Mouse (Mus musculus) NIH3T3 (cell line): ENCODE measurements around the gene Cyth2.

Experiments
- DNase-seq: peaks from one replicate; pipeline ENCODE4 v3.0.0-alpha.2; 2012; ENCODE audit warnings: low read depth

Cyth2 gene

GRCm38 (mm10) chr7:45812921-45813320, 1.5 kb downstream of the Cyth2 start:
- DNase-seq: no peak

DNA sequence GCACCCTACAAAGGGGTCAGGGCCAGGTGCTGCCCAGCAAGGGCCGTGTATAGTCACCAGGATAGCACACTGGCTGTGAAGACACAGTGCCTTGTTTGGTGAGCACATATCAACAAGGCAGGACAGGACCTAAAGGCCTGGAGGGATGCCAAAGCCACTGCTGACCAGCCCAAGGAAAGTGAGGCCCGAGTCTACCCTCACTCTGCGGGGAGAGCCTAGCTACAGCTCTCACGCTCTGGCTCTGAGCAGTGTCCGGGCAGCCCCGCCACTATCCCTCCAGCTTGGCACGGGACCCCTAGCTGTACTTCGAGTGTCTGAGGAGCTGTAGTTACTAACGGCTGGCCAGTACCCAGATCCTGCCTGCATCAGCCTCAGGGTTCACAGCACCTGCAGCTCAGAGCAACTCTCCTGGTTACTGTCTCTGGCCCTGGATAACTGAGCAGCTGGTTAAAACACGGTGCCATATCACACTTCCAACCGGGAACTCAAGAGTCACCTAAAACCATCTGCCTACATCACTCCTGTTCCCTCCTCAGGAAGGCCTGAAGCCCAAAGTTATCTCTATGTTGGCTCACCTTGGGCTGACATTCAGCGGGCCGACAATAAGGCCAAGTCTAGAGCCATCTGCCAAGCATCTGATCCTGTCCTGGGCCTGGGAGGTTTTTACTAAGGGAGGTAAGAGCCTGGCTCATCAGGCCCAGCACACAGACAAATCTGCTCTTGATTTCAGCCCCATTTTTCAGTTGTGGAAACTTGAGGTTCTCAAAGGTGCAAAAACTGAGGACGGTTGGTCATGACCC, 4.9 kb downstream of the Cyth2 start:
- DNase-seq: no peak

- no peak for DNase-seq
Observed at GRCm38 (mm10) chr7:45808471-45808870, 5.9 kb downstream of the Cyth2 start.

GRCm38 (mm10) chr7:45805941-45806340, 8.4 kb downstream of the Cyth2 start:
- DNase-seq: peak; percentile 14

- DNase-seq: peak; percentile 77
Observed at GRCm38 (mm10) chr7:45802551-45802950, 11.8 kb downstream of the Cyth2 start.

DNA sequence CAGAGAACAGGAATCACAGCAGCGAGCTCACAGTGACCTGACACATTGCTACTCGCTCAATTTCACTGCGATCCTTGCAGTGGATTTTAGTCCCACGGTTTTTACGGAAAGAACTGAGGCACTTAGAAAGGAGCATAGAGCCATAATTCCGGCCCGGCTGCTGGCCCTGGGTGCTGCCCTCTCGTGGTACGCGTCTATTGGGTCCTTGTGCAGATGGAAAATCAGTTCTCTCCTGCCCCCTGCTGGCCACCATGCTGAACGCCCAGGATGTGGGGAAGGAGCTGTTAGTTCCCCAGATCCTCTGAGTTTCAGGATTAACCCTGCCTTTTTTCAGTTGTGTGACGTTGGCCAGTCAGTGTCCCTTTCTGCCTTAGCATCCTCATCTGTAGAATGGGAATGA, 13.0 kb downstream of the Cyth2 start:
- DNase-seq: peak; percentile 97

- peak; percentile 24 for DNase-seq
Observed at GRCm38 (mm10) chr7:45800546-45801204, 13.7 kb downstream of the Cyth2 start.

- no peak for DNase-seq
Observed at GRCm38 (mm10) chr7:45800001-45800400, 14.4 kb downstream of the Cyth2 start.

GRCm38 (mm10) chr7:45798931-45799330, 15.4 kb downstream of the Cyth2 start:
- DNase-seq: no peak

DNA sequence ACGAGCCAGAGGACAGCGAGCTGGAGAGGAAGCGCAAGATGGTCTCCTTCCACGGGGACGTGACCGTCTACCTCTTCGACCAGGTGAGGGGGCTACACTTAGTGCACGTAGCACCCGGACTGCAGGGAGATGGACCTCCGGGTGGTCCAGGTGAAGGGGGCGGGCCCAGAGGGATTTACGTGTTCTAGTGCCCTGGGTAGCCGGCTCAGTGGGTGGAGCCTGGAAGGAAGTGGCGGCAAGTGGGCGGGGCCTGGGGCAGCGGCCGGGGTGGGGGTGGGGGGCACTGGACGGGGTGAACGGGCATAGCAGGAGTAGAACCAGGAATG, 15.9 kb downstream of the Cyth2 start:
- DNase-seq: no peak

DNA sequence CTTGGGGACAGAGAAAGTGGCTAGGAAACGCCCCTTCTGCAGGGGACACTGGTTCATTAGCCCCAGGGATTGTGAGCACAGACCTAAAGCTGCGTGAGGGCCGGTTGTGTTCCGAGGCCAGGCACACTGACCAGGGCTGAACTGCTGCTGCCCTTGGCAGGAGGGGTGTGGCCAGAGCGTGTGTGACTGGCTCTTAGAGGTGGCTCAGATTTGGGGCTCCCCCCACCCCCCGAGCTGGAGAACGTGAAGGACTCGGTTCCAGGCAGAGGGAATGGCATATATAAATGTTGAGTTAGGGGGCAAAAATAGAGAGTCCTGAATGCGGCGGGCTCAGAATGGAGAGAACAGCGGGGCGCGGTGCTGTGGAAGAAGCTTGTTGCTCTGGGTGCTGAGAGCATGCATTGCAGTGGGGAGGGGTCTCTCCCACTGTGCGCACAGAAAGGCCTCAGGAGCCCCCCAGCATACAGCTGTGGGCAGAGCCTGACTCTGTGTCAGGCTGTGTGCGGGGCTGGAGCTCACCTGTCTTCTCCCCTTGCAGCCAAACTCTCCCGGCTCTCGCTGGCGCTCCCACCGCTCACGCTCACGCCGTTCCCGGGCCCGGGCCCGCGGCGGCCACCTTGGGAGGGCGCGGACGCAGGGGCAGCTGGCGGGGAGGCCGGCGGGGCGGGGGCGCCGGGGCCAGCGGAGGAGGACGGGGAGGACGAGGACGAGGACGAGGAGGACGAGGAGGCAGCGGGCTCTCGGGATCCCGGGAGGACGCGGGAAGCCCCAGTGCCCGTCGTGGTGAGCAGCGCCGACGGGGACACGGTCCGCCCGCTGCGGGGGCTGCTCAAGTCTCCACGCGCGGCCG, 16.5 kb downstream of the Cyth2 start:
- no peak for DNase-seq

GRCm38 (mm10) chr7:45796950-45797349, 17.4 kb downstream of the Cyth2 start:
- DNase-seq: no peak

DNA sequence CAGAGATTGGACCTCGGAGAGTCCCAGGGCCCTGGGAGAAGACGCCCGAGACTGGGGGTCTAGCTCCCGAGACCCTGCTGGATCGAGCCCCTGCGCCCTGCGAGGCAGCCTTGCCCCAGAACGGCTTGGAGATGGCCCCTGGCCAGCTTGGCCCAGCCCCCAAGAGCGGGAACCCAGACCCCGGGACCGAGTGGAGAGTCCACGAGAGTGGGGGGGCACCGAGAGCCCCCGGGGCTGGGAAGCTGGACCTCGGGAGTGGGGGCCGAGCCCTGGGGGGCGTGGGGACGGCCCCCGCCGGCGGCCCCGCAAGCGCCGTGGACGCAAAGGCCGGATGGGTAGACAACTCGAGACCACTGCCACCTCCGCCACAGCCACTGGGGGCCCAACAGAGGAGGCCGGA, 19.4 kb downstream of the Cyth2 start:
- DNase-seq: no peak

DNA sequence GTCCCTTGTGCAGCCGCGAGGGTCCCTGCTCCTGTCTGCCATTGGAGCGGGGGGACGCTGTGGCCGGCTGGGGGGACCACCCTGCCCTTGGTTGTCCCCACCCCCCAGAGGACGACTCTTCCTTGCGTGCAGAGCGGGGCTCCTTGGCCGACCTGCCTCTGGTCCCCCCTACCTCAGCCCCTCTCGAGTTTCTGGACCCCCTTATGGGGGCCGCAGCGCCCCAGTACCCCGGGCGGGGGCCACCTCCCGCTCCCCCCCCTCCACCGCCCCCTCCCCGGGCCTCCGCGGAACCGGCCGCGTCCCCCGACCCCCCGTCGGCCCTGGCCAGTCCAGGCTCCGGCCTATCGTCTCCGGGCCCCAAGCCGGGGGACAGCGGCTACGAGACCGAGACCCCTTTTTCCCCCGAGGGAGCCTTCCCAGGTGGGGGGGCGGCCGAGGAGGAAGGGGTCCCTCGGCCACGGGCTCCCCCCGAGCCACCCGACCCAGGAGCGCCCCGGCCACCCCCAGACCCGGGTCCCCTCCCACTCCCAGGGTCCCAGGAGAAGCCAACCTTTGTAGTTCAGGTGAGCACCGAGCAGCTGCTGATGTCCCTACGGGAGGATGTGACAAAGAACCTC, 20.3 kb downstream of the Cyth2 start:
- no peak for DNase-seq

DNA sequence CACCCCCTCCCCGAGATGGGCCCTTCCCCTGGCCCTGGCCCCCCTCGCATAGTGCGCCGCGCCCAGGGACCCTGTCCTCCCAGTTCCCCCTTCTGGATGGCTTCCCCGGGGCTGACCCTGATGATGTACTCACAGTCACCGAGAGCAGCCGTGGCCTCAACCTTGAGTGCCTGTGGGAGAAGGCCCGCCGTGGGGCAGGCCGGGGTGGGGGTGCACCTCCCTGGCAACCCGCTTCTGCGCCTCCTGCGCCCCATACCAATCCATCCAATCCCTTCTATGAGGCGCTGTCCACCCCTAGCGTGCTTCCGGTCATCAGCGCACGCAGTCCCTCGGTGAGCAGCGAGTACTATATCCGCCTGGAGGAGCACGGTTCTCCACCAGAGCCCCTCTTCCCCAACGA, 21.1 kb downstream of the Cyth2 start:
- DNase-seq: no peak

DNA sequence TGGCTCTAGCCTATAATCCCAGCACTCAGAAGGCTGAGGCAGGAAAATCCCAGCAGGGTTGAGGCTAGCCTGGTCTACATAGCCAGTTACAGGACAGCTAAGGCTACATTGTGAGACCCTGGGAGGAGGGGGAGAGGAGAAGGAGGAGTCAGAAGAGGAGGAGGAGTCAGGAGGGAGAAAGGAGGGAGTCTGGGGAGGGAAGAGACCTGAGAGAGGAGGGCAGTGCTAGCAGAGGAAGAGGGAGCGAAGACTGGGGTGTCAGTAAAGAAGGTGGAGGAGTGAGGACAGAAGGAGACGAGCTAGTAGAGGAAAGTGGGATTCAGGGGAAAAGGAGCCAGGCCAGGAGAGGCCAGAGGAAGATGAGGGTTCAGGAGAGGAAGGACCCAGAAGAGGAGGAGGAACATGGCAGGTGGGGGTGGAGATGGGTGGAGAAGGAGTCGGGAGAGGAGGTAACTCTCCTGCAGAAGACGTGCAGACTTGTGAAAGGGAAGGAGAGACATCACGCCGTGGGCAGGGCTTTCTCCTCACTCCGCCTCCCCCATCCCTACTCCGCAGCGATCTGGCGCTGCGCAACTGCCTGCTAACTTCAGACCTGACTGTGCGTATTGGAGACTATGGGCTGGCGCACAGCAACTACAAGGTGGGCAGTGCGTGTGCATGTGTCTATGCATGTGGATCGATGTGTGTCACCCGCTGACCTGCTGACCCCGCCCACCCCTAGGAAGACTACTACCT, 22.5 kb downstream of the Cyth2 start:
- no peak for DNase-seq

- DNase-seq: no peak
Observed at GRCm38 (mm10) chr7:45790721-45791120, 23.7 kb downstream of the Cyth2 start.

DNA sequence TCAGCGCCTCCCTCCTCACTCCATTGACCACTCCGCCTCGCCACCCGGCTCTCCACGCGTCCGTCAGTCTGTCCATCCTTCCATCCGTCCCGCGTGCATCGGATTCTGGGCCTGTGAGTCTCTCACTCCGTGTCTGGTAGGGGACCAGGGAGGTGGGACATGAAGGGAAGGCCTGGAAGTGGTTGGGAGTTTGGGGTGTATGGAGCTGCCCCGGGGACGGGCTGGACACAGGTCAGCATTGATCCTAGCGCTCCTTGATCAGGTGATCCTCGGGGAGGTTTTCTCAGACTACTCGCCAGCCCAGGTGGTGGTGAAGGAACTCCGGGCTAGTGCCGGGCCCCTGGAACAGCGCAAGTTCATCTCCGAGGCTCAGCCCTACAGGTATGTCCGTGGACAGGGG, 26.7 kb downstream of the Cyth2 start:
- DNase-seq: no peak

DNA sequence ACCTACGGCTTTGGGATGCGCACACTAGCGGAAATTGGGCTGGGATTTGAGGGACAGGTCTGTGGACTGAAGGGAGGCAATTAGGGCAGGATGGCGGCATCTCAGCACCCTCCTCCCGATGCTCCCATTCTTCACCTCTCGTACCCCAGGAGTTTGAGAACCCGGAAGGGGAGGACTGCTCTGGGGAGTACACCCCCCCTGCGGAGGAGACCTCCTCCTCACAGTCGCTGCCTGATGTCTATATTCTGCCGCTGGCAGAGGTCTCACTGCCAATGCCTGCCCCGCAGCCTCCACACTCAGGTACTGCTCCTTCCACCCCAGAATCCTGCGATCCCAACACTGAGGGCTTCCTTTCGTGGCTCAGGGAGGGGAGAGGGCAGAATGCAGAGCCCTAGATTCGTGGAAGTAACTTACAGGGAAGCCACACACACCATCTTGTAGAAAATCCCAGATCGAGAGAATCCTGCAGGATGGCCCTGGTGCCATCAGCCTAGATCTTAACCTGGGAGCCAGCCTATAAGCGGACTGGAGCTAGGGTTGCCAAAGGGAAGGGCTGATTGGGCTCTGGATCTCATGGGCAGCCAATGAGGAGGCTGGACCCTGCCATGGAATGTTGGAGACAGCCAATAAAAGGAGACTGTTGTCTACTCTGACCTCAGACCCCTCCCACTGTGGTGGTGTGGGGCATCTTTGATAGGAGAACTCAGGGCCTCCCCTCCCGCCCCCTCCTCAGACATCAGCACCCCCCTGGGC, 27.5 kb downstream of the Cyth2 start:
- no peak for DNase-seq

GRCm38 (mm10) chr7:45786136-45786578, 28.2 kb downstream of the Cyth2 start:
- no peak for DNase-seq
